Mouse (Mus musculus) thymus, postnatal 25 days (tissue): Measurements from ENCODE around the gene Tmem59l.
A peak's percentile ranks its signal among the peaks of the same experiment; 100 is the strongest.

ENCODE experiments used
- DNase-seq: peaks from one replicate; pipeline ENCODE4 v3.0.0; 2022

The Tmem59l gene

DNA sequence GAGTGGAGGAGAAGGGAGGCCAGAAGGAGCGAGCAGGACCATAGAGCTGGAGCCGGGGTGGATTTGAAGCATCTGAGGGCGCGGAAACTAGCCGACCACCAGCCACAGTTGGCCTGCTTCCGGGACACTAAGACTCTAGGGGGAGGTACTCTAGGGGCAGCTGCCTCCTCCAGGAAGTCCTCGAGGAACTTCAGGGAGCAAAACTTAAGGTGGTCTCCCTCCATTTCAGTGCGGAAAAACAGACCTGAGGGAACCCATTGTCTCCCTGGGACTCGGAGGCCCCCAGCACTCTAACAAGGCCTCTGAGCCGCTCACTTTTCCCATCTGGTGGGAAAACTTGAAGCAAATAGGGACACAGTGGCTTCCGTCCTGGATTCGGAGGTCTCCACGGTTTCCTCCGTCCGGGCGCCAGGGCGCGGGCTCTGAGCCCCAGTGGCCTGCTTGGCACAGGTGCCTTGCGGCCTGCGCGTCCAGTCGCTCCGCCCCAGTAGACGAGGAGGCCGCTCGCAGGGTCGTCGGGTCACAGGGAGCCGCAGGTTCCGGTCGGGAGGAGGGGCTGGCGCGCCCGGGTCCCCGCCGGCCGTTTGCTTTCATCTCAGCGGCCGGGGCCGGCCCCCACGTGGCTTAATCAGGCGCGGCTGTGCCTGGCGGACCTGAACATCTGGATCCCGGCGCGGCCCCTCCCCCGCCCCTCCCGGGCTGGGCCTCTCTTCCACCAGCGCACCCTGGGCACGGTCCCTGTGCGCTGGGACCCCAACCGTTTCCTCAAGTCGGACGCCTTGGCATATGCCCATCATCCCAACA is 1.0 kb upstream of the Tmem59l start:
- DNase-seq = no peak

- DNase-seq = no peak
Observed at GRCm38 (mm10) chr8:70486191-70486681, 922 bp downstream of the Tmem59l start.

GRCm38 (mm10) chr8:70482943-70483342 is 4.2 kb downstream of the Tmem59l start:
- no peak for DNase-seq

DNA sequence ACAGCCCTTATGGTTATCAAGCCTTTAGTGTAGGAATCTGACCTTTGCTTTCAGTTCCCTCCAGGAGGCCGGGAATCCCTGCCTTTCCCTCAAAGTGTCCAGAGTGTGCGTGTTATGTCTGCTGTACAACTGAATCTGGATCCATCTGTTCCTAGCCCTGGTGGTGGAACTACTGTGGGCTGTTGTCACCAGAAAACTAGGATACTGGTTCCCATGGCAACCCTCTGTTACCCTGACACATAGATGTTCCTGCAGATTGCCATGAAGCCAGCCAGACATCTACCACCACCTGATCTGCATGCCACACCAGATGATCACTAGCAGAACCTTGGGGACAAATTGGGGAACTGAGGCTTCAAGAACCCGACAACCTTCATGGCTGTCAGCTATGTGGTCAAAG is 5.2 kb downstream of the Tmem59l start:
- no peak for DNase-seq

GRCm38 (mm10) chr8:70477269-70477982 is 9.7 kb downstream of the Tmem59l start:
- DNase-seq = no peak

DNA sequence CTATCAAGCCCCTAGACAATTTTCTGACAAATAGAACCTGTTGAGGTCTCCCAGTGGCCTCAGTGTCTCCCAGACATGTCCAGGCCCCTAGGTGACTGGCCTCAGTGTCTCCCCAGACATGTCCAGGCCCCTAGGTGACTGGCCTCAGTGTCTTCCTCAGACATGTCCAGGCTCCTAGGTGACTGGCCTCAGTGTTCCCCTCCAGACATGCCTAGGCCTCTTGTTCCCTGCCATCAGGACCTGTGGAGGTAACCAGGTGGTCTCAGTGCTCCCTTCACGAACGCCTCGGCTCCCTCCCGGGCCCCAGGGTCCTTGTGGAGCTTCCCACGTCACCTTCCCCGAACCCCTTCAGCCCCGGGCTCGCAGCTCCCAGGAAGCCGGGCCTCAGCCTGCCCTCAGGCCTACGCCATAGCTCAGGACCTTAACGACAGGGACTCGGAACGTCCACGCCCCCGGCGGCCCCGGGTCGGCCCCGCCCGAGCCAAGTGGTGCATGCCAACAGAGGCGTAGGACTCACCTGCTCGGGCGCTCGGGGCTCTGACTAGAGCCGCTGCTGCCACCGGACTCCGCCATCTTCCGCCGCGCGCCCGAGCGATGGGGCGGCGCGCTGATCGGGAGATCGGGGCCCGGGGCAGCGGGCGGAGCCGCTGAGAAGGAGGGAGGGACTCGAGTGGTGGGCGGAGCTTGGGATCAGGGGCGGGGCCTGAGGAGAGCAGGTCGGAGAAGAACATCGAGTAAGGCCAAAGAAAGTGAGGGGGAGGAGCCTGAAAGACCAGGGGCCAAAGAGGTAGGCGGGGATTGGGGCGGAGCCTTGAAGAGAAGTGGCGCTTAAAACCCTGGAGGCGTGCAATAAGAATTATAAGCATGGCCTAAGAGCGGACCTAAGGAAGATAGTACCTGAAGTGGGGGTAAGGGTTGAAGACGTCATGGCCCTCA is 10.6 kb downstream of the Tmem59l start, which contains the start of gene Klhl26:
Gene Klhl26, minus strand, starts transcription at position 636 of the 936 bp plus-strand sequence.
- DNase-seq = peak; percentile 95

DNA sequence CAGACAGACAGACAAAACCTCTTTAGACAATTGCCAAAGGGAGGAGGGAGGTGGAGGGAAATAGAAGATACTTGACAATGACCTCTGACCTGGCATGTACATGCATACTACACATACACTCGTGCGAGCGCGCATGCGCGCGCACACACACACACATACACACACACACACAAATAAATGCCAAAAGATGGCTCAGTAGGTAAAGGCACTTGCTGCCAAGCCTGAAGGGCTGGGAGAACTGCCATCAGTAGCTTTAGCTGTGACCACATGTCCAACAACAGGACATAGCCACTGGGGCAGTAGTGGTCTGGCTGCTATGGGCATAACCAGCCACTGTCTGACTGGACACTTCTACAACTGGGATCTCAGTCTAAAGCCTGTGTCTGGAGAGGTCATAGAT is 15.3 kb downstream of the Tmem59l start:
- DNase-seq = no peak

DNA sequence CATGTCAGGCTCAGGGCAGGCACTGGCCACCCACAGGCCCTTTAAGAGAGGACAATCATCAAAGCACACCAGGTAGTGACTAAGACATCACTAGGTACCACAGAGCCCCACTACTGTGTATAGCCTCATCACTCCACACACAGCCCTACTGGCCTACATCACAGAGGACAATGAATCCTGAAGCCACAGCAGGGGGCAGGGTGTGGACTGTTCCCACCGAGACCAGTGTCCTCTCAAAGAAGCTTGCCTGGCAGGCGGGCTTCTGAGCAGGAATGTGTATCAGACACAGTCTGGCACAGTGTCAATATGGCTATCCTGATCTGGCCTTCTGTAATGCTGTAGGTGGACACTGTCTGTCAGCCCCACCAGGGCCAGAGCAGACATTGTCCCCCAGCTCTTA is 17.2 kb downstream of the Tmem59l start:
- DNase-seq = no peak

GRCm38 (mm10) chr8:70469295-70469916 is 17.8 kb downstream of the Tmem59l start:
- no peak for DNase-seq

- no peak for DNase-seq
Observed at GRCm38 (mm10) chr8:70468733-70469132, 18.4 kb downstream of the Tmem59l start.

DNA sequence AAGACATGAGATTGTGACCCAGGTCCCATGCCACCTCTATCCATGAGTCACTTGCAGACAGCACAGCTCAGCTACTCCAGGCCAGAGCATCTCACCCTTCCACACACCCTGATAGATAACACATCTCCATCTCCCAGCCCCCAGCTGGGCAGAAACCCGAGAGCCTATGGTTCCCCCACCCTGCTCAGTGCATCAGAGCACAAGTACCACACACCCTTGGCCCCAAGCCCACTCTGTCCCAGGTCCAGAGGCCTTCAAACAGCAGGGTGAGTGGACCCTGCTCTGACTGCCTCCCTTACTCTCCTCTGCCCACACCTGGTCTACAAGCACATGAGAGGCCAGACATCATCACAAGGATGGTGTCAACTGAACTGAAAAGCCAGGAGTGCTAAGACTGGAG is 19.3 kb downstream of the Tmem59l start:
- DNase-seq = no peak

GRCm38 (mm10) chr8:70467229-70467725 is 19.9 kb downstream of the Tmem59l start:
- DNase-seq = no peak

- no peak for DNase-seq
Observed at GRCm38 (mm10) chr8:70466771-70467170, 20.4 kb downstream of the Tmem59l start.

- DNase-seq = no peak
Observed at GRCm38 (mm10) chr8:70466305-70466704, 20.9 kb downstream of the Tmem59l start.

DNA sequence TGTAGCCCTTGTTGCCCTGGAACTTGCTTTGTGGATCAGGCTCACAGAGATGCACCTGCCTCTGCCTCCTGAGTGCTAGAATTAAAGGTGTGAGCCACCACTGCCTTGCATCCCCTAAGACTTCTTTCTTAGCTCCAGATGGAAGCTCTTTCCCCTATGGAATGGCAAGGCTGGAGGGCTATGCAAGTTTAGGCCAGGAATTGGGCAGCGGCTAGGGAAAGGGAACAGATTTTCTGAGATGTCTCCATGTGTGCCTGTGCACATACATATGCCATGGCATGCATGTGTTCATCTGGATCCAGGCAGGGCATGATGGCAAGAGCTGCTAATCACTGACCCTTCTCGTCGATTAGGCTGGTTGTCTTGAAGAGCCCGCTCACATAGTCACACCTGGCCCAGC is 21.5 kb downstream of the Tmem59l start:
- no peak for DNase-seq

DNA sequence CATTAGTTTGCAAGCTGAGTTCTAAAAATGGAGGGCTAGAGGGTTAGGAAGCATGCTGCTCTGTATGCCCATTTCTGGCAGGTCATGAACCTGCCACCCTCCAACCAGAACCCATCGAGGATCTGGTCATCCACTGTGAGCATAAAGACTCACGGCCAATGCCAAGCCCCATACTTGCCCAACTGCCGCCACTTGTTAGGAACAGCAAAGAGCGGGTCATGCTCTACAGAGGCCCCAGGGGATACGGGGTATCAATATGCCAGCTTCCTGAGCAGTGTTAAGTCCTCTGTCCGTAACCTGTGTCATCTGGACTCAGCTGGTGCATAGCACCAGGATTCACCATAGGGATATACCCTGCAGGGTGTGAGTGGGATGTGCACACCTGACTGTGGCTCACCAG is 23.0 kb downstream of the Tmem59l start:
- DNase-seq = no peak

GRCm38 (mm10) chr8:70463306-70463705 is 23.9 kb downstream of the Tmem59l start:
- no peak for DNase-seq

- DNase-seq = no peak
Observed at GRCm38 (mm10) chr8:70462516-70462813, 24.7 kb downstream of the Tmem59l start.

DNA sequence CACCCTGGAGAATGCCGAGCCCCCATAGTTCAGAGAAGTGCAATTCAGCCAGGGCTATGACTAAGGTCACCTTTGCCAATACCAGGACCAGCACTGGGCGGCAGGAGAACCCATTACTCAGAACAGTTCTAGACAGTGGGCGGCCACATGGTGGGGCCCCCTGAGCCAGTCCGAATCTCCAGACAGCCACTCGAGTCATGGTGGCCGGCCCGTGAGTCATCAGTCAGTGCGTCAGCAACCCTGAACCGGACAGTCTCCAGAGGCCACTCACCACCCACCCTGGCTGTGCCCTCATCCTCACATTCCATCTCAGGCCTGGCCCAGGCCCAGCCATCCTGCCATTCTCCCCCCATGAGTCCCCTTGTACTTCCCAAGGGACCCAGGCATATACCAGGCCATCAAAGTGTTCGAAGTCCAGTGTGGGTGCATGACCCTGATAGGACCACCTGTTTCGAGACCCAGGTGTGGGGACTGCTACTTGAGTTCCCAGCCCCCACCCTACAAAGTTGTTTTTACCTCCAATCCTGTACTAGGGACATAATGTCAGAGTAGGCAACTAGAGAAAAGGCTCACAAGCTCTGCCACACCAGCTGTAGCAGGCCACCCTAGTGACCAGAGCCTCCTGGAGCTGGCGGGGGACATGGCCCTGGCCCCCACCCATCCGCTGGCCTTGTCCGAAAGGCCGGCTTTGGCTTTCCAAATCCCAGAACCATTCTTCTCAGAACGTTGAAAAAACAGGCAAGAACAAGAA is 25.2 kb downstream of the Tmem59l start:
- no peak for DNase-seq

- DNase-seq = no peak
Observed at GRCm38 (mm10) chr8:70460606-70461005, 26.6 kb downstream of the Tmem59l start.

- DNase-seq = no peak
Observed at GRCm38 (mm10) chr8:70460199-70460598, 27.0 kb downstream of the Tmem59l start.

- no peak for DNase-seq
Observed at GRCm38 (mm10) chr8:70459636-70460035, 27.5 kb downstream of the Tmem59l start.
